Mouse (Mus musculus): ENCODE results near the gene 2210010C04Rik. TPM values are rescaled to one million over a fixed set of nuclear protein-coding genes. Genes with fewer than 3 reads are reported as not detected.
A peak's percentile ranks its signal among the peaks of the same experiment; 100 is the strongest.

Gene 2210010C04Rik
- not detected for total RNA-seq (2021)
- long read RNA-seq = 0 reads

GRCm38 (mm10) chr6:41035409-41035808 is at the start of gene 2210010C04Rik:
TSS of gene 2210010C04Rik (minus strand) at chr6:41035509.
- DNase-seq (ENCODE audit: low spot score in 2 of 2) = no peak

- no peak for DNase-seq (ENCODE audit: low spot score in 2 of 2)
Observed at GRCm38 (mm10) chr6:41080121-41080520, 44.8 kb upstream of the 2210010C04Rik start.

GRCm38 (mm10) chr6:41078539-41079303 is 43.4 kb upstream of the 2210010C04Rik start:
- DNase-seq (ENCODE audit: low spot score in 2 of 2) = no peak

- no peak for DNase-seq (ENCODE audit: low spot score in 2 of 2)
Observed at GRCm38 (mm10) chr6:41075753-41076152, 40.4 kb upstream of the 2210010C04Rik start.

- DNase-seq (ENCODE audit: low spot score in 2 of 2) = no peak
Observed at GRCm38 (mm10) chr6:41063332-41063731, 28.0 kb upstream of the 2210010C04Rik start.

- DNase-seq (ENCODE audit: low spot score in 2 of 2) = no peak
Observed at GRCm38 (mm10) chr6:41062746-41063145, 27.4 kb upstream of the 2210010C04Rik start.

GRCm38 (mm10) chr6:41062081-41062480 is 26.8 kb upstream of the 2210010C04Rik start:
- DNase-seq (ENCODE audit: low spot score in 2 of 2) = no peak

GRCm38 (mm10) chr6:41061085-41061484 is 25.8 kb upstream of the 2210010C04Rik start:
- no peak for DNase-seq (ENCODE audit: low spot score in 2 of 2)

GRCm38 (mm10) chr6:41057653-41058052 is 22.3 kb upstream of the 2210010C04Rik start:
- no peak for DNase-seq (ENCODE audit: low spot score in 2 of 2)

- peak; percentile 15 to 39 for DNase-seq (ENCODE audit: low spot score in 2 of 2)
Observed at GRCm38 (mm10) chr6:41055581-41055980, 20.3 kb upstream of the 2210010C04Rik start.

GRCm38 (mm10) chr6:41054379-41054778 is 19.1 kb upstream of the 2210010C04Rik start:
- DNase-seq (ENCODE audit: low spot score in 2 of 2) = no peak

GRCm38 (mm10) chr6:41051824-41052223 is 16.5 kb upstream of the 2210010C04Rik start:
- DNase-seq (ENCODE audit: low spot score in 2 of 2) = no peak

GRCm38 (mm10) chr6:41048602-41049001 is 13.3 kb upstream of the 2210010C04Rik start:
- no peak for DNase-seq (ENCODE audit: low spot score in 2 of 2)

- DNase-seq (ENCODE audit: low spot score in 2 of 2) = no peak
Observed at GRCm38 (mm10) chr6:41047961-41048360, 12.7 kb upstream of the 2210010C04Rik start.

GRCm38 (mm10) chr6:41047202-41047601 is 11.9 kb upstream of the 2210010C04Rik start:
- no peak for DNase-seq (ENCODE audit: low spot score in 2 of 2)

GRCm38 (mm10) chr6:41046553-41046952 is 11.2 kb upstream of the 2210010C04Rik start:
- DNase-seq (ENCODE audit: low spot score in 2 of 2) = no peak

GRCm38 (mm10) chr6:41044753-41045152 is 9.4 kb upstream of the 2210010C04Rik start:
- DNase-seq (ENCODE audit: low spot score in 2 of 2) = no peak

GRCm38 (mm10) chr6:41044314-41044713 is 9.0 kb upstream of the 2210010C04Rik start:
- no peak for DNase-seq (ENCODE audit: low spot score in 2 of 2)

- no peak for DNase-seq (ENCODE audit: low spot score in 2 of 2)
Observed at GRCm38 (mm10) chr6:41032802-41033201, 2.5 kb downstream of the 2210010C04Rik start.

GRCm38 (mm10) chr6:41032231-41032630 is 3.1 kb downstream of the 2210010C04Rik start:
- no peak for DNase-seq (ENCODE audit: low spot score in 2 of 2)

- DNase-seq (ENCODE audit: low spot score in 2 of 2) = no peak
Observed at GRCm38 (mm10) chr6:41030821-41031220, 4.5 kb downstream of the 2210010C04Rik start.

- no peak for DNase-seq (ENCODE audit: low spot score in 2 of 2)
Observed at GRCm38 (mm10) chr6:41027053-41027452, 8.3 kb downstream of the 2210010C04Rik start.
